Mouse (Mus musculus) urinary bladder, postnatal 36 days (tissue): ENCODE results near the gene Fahd1.

Experiments
- DNase-seq, 2 experiments: peaks; one replicate each; pipeline ENCODE4 v3.0.0; 2022; ENCODE audit warnings: low spot score in 2 of 2, mixed read lengths in 1 of 2

Gene Fahd1

GRCm38 (mm10) chr17:24885356-24886133 lies 35.4 kb upstream of the Fahd1 start:
- no peak for DNase-seq

GRCm38 (mm10) chr17:24884391-24884790 lies 34.2 kb upstream of the Fahd1 start:
- no peak for DNase-seq

GRCm38 (mm10) chr17:24881738-24882440 lies 31.7 kb upstream of the Fahd1 start:
- no peak for DNase-seq

GRCm38 (mm10) chr17:24878531-24878930 lies 28.4 kb upstream of the Fahd1 start:
- DNase-seq = peak in 1 of 2 experiments; percentile 39

- peak in 1 of 2 experiments; percentile 55 for DNase-seq
Observed at GRCm38 (mm10) chr17:24878117-24878397, 27.9 kb upstream of the Fahd1 start.

- DNase-seq = no peak
Observed at GRCm38 (mm10) chr17:24877336-24878116, 27.4 kb upstream of the Fahd1 start.

- DNase-seq = no peak
Observed at GRCm38 (mm10) chr17:24874989-24875388, 24.8 kb upstream of the Fahd1 start.

- DNase-seq = no peak
Observed at GRCm38 (mm10) chr17:24874405-24874745, 24.2 kb upstream of the Fahd1 start.

GRCm38 (mm10) chr17:24873695-24874404 lies 23.7 kb upstream of the Fahd1 start:
- DNase-seq = no peak

GRCm38 (mm10) chr17:24867914-24868313 lies 17.8 kb upstream of the Fahd1 start:
- DNase-seq = no peak

GRCm38 (mm10) chr17:24865776-24866175 lies 15.6 kb upstream of the Fahd1 start, which contains the start of gene Igfals:
Gene Igfals (plus strand): TSS chr17:24865997.
- no peak for DNase-seq

GRCm38 (mm10) chr17:24861785-24862184 lies 11.6 kb upstream of the Fahd1 start:
- DNase-seq = no peak

- no peak for DNase-seq
Observed at GRCm38 (mm10) chr17:24860076-24860475, 9.9 kb upstream of the Fahd1 start.

GRCm38 (mm10) chr17:24858967-24859366 lies 8.8 kb upstream of the Fahd1 start:
- DNase-seq = no peak

- no peak for DNase-seq
Observed at GRCm38 (mm10) chr17:24857831-24858470, 7.8 kb upstream of the Fahd1 start.

- DNase-seq = no peak
Observed at GRCm38 (mm10) chr17:24856589-24856988, 6.4 kb upstream of the Fahd1 start.

- DNase-seq = no peak
Observed at GRCm38 (mm10) chr17:24855838-24856464, 5.8 kb upstream of the Fahd1 start.

- no peak for DNase-seq
Observed at GRCm38 (mm10) chr17:24851381-24852125, 1.4 kb upstream of the Fahd1 start.

GRCm38 (mm10) chr17:24850773-24851127 lies 586 bp upstream of the Fahd1 start:
- no peak for DNase-seq

- no peak for DNase-seq
Observed at GRCm38 (mm10) chr17:24849733-24850064, 465 bp downstream of the Fahd1 start.
